Mouse (Mus musculus): Measurements from ENCODE around the gene Ugt1a9.
"Not testable (repeated sequence)": the region's sequence is repeated elsewhere in the genome, so short reads cannot be mapped to it uniquely, and the experiment has no call there.

DNA sequence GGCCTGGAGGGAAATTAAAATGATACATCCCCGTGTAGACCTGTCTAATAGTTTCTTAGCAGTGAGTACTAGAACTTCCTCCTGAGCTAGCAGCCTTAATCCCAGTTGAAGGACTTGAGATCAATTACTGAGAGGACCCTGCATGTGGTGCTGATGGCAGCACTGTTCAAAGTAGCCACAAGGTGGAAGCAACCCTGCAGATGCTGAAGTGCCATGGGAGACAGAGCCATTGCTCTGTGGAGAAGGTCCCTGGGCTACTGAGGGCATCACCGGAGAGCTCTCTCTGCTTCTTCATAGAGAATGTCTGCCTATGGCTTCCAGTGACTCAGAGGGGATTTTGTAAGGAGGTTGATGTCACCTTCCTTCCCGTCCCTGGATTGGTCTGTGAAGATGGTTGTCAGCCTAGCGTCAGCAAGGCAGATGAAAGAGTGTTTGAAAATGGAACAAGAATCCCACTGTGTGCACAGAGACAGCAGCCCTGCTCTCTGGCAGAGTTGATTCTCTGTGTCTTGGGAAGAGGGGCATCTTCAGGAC is 55.3 kb downstream of the Ugt1a9 start:
- not testable (repeated sequence) for TF ChIP-seq POLR2A (IDR thresholded peaks at IDR 0.05; ENCODE audit: insufficient read depth, low read depth, low read length); CTCF (IDR thresholded peaks at IDR 0.05)
